9 mouse cellular contexts compared by ENCODE assay signal in the genomic region with DNA sequence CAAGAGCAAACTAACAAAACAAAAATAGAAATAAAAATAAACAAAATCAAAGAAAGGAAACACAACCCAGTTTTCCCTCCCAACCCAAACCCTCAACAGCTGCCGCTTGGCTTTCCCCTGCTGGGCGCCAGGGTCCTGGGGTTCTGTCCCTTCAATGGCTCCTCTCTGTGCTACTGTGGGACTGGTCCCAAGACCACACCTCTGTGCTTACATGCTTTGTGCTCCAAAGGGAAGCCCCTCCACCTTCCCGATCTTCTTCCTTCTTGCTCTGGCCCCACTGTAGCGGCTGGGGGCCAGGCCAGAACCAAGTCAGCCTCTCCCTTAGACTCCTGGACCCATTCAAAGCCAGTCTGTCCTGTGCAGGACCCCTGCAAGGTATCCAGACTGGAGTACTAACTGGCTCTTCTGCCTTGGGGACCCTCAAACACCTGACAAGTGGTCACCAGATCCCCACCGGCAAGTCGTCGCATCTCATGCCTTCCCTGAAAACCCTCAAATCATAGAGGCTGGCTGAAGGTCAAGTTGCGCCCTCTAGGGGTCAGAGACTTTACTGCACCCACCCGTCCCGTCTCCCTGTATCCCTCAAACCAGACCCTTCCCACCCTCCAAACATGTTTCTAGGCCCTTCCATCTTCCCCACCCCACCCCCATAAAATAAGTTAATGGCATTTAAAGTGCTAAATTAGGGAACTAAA. TPM values are rescaled to one million over a fixed set of nuclear protein-coding genes. Genes with fewer than 3 reads are reported as not detected.
DNase-seq lines count a peak whose midpoint lies in the region; ATAC-seq and TF ChIP-seq lines count a peak whose summit lies in the region.
"Had no signal": no experiment of that assay in that cellular context is flagged by ENCODE, and none has a peak within 500 bp of the region (broad histone marks: within the 10 kb centered on the region; RNA-seq: fewer than 3 reads in every experiment).

No protein-coding gene starts in this region.

- H3K9ac ChIP-seq in MEL (ENCODE audit: control insufficient read depth, low read depth, low read length, poor library complexity, severe bottlenecking): peak overlapping the region; percentile 8; the same call in 1 of the 2 replicates
- H3K9ac ChIP-seq in intestine, embryonic 16.5 days (ENCODE audit: low read depth, low read length): no peak overlapping the region
- no peak overlapping the region for H3K9ac ChIP-seq in liver, embryonic 16.5 days (ENCODE audit: low read depth, low read length)

- H3K4me1 ChIP-seq in MEL (ENCODE audit: control insufficient read depth in 1 of 2, insufficient read depth in 2 of 2, low read length in 2 of 2): peaks cover 4 to 20% of the 10 kb centered on the region in 2 experiments; a peak in 3 of 4 replicates
- H3K4me1 ChIP-seq in intestine, embryonic 16.5 days (ENCODE audit: control insufficient read depth, insufficient read depth, low read length): no peaks in the 10 kb centered on the region
- peaks cover 4% of the 10 kb centered on the region; the same call in 1 of the 2 replicates for H3K4me1 ChIP-seq in liver, embryonic 16.5 days (ENCODE audit: control insufficient read depth, low read depth, low read length)

- no peaks in the 10 kb centered on the region for H3K9me3 ChIP-seq in MEL (replicated peaks; ENCODE audit: insufficient read depth, low read length)
- H3K9me3 ChIP-seq in intestine, embryonic 16.5 days (ENCODE audit: control insufficient read depth, low read length): no peaks in the 10 kb centered on the region
- no peaks in the 10 kb centered on the region for H3K9me3 ChIP-seq in liver, embryonic 16.5 days (replicated peaks; ENCODE audit: control insufficient read depth, low read length)

- peak; percentile 84 to 90 (median 85) for TF ChIP-seq CTCF in MEL (IDR thresholded peaks at IDR 0.05 in 2 of 3, conservative IDR thresholded peaks at IDR 0.05 in 1 of 3; ENCODE audit: control insufficient read depth in 1 of 3, insufficient read depth in 1 of 3, low read depth in 2 of 3, low read length in 3 of 3, poor library complexity in 1 of 3, severe bottlenecking in 1 of 3)

- TF ChIP-seq EP300 in MEL (IDR thresholded peaks at IDR 0.05; ENCODE audit: low read depth in 1 of 2, low read length in 2 of 2): no peak

- H3K79me2 ChIP-seq in MEL (ENCODE audit: control insufficient read depth, insufficient read depth, low read length, poor library complexity): no peaks in the 10 kb centered on the region

- peak; percentile 44 for TF ChIP-seq RAD21 in MEL (IDR thresholded peaks at IDR 0.05; ENCODE audit: low read depth, low read length)

- peak; percentile 68 for ATAC-seq in granulocyte monocyte progenitor cell, adult 5-6 weeks (replicated peaks; ENCODE audit: poor library complexity, severe bottlenecking)
- ATAC-seq in intestine, embryonic 16.5 days: 0 out of 2 replicates have a peak, but pooled peaks have one; percentile 46
- ATAC-seq in liver, embryonic 16.5 days (ENCODE audit: low read depth): peak; percentile 30

- peak overlapping the region in 1 of 2 experiments; percentile 19; a peak in 2 of 4 replicates for H3K4me3 ChIP-seq in MEL (ENCODE audit: control insufficient read depth in 1 of 2, insufficient read depth in 1 of 2, low read depth in 2 of 2, low read length in 2 of 2)
- H3K4me3 ChIP-seq in intestine, embryonic 16.5 days (ENCODE audit: low read length): no peak overlapping the region
- H3K4me3 ChIP-seq in liver, embryonic 16.5 days (ENCODE audit: low read depth, low read length): no peak overlapping the region; the same call in 1 of the 2 replicates

- H3K4me2 ChIP-seq in intestine, embryonic 16.5 days (ENCODE audit: low read depth, low read length): peak overlapping the region; percentile 22; the same call in 1 of the 2 replicates
- H3K4me2 ChIP-seq in liver, embryonic 16.5 days (ENCODE audit: low read depth, low read length): peak overlapping the region; percentile 55

- no peak overlapping the region for H3K27ac ChIP-seq in MEL (ENCODE audit: control insufficient read depth, low read depth, low read length)
- no peak overlapping the region for H3K27ac ChIP-seq in intestine, embryonic 16.5 days (ENCODE audit: low read length)
- no peak overlapping the region; the same call in 1 of the 2 replicates for H3K27ac ChIP-seq in liver, embryonic 16.5 days (ENCODE audit: low read length)

- H3K27me3 ChIP-seq in MEL (ENCODE audit: control insufficient read depth in 1 of 2, insufficient read depth in 2 of 2, low read length in 2 of 2): no peaks in the 10 kb centered on the region; a peak in 1 of 4 replicates
- H3K27me3 ChIP-seq in intestine, embryonic 16.5 days (replicated peaks; ENCODE audit: control insufficient read depth, insufficient read depth, low read length): 0 out of 2 replicates have a peak, but pooled peaks cover 3% of the 10 kb centered on the region
- no peaks in the 10 kb centered on the region; the same call in 1 of the 2 replicates for H3K27me3 ChIP-seq in liver, embryonic 16.5 days (ENCODE audit: control insufficient read depth, insufficient read depth, low read depth, low read length)

- H3K36me3 ChIP-seq in MEL (ENCODE audit: control insufficient read depth in 1 of 2, insufficient read depth in 2 of 2, low read length in 2 of 2): peaks cover 0 to 14% of the 10 kb centered on the region in 2 experiments; a peak in 2 of 4 replicates
- no peaks in the 10 kb centered on the region for H3K36me3 ChIP-seq in intestine, embryonic 16.5 days (ENCODE audit: control insufficient read depth, insufficient read depth, low read length)
- no peaks in the 10 kb centered on the region for H3K36me3 ChIP-seq in liver, embryonic 16.5 days (ENCODE audit: control insufficient read depth, insufficient read depth)

- TF ChIP-seq POLR2A in MEL (IDR thresholded peaks at IDR 0.05; ENCODE audit: control insufficient read depth in 1 of 2, insufficient read depth in 1 of 2, low read depth in 1 of 2, low read length in 2 of 2, poor library complexity in 1 of 2): no peak

- 34% methylated on average over 10 of the region's 10 CpGs for WGBS in intestine, embryonic 16.5 days
- WGBS in liver, embryonic 16.5 days (ENCODE audit: insufficient replicate concordance): 33% methylated on average over 10 of the region's 10 CpGs

- peak; percentile 80 to 81 for DNase-seq in B cell, adult 2 months
- DNase-seq in MEL (ENCODE audit: low read depth, low spot score): peak; percentile 76
- DNase-seq in cerebellum, adult 9-11 months: peak; percentile 77
- peak; percentile 72 for DNase-seq in ovary, postnatal 14 days (ENCODE audit: low spot score)
- peak; percentile 64 for DNase-seq in yolk sac, embryonic 10.5 days (ENCODE audit: low spot score)

TF ChIP-seq in MEL, 35 proteins besides CTCF, POLR2A, EP300 and RAD21:
- TF ChIP-seq ZC3H11A (IDR thresholded peaks at IDR 0.05; ENCODE audit: low read depth, low read length) (peak; percentile 33; the same call in 1 of the 2 replicates), TAL1 (IDR thresholded peaks at IDR 0.05; ENCODE audit: low read length) (no peak), MYC (IDR thresholded peaks at IDR 0.05; ENCODE audit: low read depth, low read length) (no peak), CHD2 (IDR thresholded peaks at IDR 0.05; ENCODE audit: low read length) (no peak), SMC3 (IDR thresholded peaks at IDR 0.05; ENCODE audit: low read depth, low read length) (peak; percentile 45), MAFK (IDR thresholded peaks at IDR 0.05; ENCODE audit: borderline replicate concordance, low read depth, low read length) (no peak), GABPA (IDR thresholded peaks at IDR 0.05; ENCODE audit: low read depth, low read length) (no peak)

RNA-seq across cellular contexts. Expression of a gene that starts 11.0 kb away (rescaled TPM):
- total RNA-seq in MEL (2012; rRNA removed): not detected in 2 replicates
- polyA plus RNA-seq in MEL (2012; ENCODE audit: insufficient read depth in 1 of 2, insufficient read length in 2 of 2, low read depth in 1 of 2, low replicate concordance in 2 of 2, missing spikeins in 1 of 2): under 1 TPM in 1 of 2 experiments, not detected in 1; 0.15 TPM
- total RNA-seq in granulocyte monocyte progenitor cell, adult 5-6 weeks (2014; fragmentation: Nextera tagmentation): not detected in 2 replicates
- 0.22 TPM in 1 of 2 replicates, not detected in the other for total RNA-seq in granulocyte monocyte progenitor cell, adult 5-6 weeks (2017)
- polyA plus RNA-seq in intestine, embryonic 16.5 days (2015; fragmentation: Nextera tagmentation; extraction: Ambion mirVana): 0.18 and 0.45 TPM in 2 replicates
- 0.46 and 0.59 TPM in 2 replicates for polyA plus RNA-seq in liver, embryonic 16.5 days (2015; fragmentation: Nextera tagmentation; extraction: Ambion mirVana)
- polyA plus RNA-seq: large intestine, adult 2 months had no signal
